ENCODE assay signal across 12 mouse cellular contexts in the genomic region with DNA sequence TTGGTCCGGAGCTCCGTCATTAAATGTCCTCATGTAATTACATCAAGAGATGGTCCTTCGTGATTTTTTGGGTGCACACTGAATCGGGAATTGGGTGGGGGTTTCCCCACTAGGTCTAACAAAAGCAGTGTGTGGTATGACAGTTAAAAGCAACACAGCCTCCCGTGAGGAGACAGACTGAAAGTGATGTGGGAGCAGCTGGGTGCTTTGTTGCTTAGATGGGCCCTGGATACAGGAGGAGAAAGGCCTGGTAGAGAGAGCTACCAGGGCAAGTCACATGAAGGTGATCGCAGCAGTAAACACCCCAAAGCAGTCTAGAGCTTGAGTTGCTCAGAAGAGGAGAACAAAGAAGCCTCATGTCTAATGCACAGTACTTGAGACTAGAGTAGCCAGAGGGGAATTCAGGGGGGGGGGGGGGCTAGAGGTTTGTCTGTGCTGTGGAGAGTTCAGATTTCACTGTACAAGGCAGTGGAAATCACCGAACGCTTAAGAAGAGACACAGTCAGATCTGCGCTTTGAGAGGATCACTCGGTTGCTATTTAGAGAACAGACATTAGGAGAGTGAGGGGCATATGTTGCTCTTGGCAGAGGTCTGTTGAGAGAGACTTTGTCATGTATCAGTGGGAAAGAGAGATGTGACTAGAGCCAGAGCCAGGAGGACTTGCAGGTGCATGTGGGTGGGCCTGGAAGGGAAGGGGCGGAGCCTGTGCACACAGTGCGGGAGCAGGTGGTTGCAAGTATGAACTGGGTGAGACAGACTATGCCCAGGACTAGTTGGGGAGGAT. TPM values are rescaled to one million over a fixed set of nuclear protein-coding genes. Genes with fewer than 3 reads are reported as not detected.
DNase-seq lines count a peak whose midpoint lies in the region; ATAC-seq lines count a peak whose summit lies in the region.
"Had no signal": no experiment of that assay in that cellular context is flagged by ENCODE, and none has a peak within 500 bp of the region (broad histone marks: within the 10 kb centered on the region; RNA-seq: fewer than 3 reads in every experiment).

No protein-coding gene starts in this region.

- intact Hi-C loops in left cerebral cortex, postnatal 10 days (cut with DNase I): no loop called here

- no peak overlapping the region for H3K9ac ChIP-seq in hindbrain, embryonic 12.5 days
- no peak overlapping the region for H3K9ac ChIP-seq in neural tube, embryonic 14.5 days (replicated peaks; ENCODE audit: low read depth, low read length)

- no peak for DNase-seq in hindbrain, embryonic 10.5 days (ENCODE audit: low spot score)
- peak; percentile 91 for DNase-seq in A20 (ENCODE audit: low read depth, low spot score)
- DNase-seq in ES-CJ7 (ENCODE audit: low read depth, low spot score): peak; percentile 11
- DNase-seq in left cerebral cortex, postnatal 10 days (ENCODE audit: extremely low spot score in 1 of 2, low spot score in 2 of 2): no peak
- no peak for DNase-seq in ovary, postnatal 10 days (ENCODE audit: low spot score)
- DNase-seq in urinary bladder, adult 18-20 months (ENCODE audit: low spot score in 2 of 2): no peak
- DNase-seq: cerebellum, adult 11-12 months; liver; right cerebral cortex, postnatal 14 days had no signal

- H3K27ac ChIP-seq in hindbrain, embryonic 10.5 days: 0 out of 2 replicates have a peak overlapping the region, but pooled peaks have one; percentile 23
- no peak overlapping the region for H3K27ac ChIP-seq in hindbrain, embryonic 12.5 days
- H3K27ac ChIP-seq in neural tube, embryonic 14.5 days (ENCODE audit: low read depth, low read length): no peak overlapping the region

- H3K4me1 ChIP-seq in hindbrain, embryonic 10.5 days (replicated peaks): no peaks in the 10 kb centered on the region
- no peaks in the 10 kb centered on the region for H3K4me1 ChIP-seq in hindbrain, embryonic 12.5 days
- no peaks in the 10 kb centered on the region for H3K4me1 ChIP-seq in neural tube, embryonic 14.5 days (ENCODE audit: control insufficient read depth, insufficient read depth, low read length)

- ATAC-seq in hindbrain, embryonic 12.5 days (ENCODE audit: low FRiP score): no peak
- 0 out of 2 replicates have a peak, but pooled peaks have one; percentile 57 for ATAC-seq in neural tube, embryonic 14.5 days (ENCODE audit: low read depth)

- H3K27me3 ChIP-seq in hindbrain, embryonic 10.5 days (ENCODE audit: insufficient read depth, poor library complexity, severe bottlenecking): no peaks in the 10 kb centered on the region
- no peaks in the 10 kb centered on the region for H3K27me3 ChIP-seq in hindbrain, embryonic 12.5 days
- H3K27me3 ChIP-seq in neural tube, embryonic 14.5 days (ENCODE audit: control insufficient read depth, insufficient read depth, low read length): no peaks in the 10 kb centered on the region

- WGBS in hindbrain, embryonic 10.5 days: 93% methylated on average over 12 of the region's 12 CpGs
- 95% methylated on average over 12 of the region's 12 CpGs for WGBS in hindbrain, embryonic 12.5 days
- 96% methylated on average over 12 of the region's 12 CpGs for WGBS in neural tube, embryonic 14.5 days

- no peak overlapping the region for H3K4me3 ChIP-seq in hindbrain, embryonic 10.5 days
- no peak overlapping the region for H3K4me3 ChIP-seq in hindbrain, embryonic 12.5 days
- H3K4me3 ChIP-seq in neural tube, embryonic 14.5 days (ENCODE audit: low read depth, low read length): no peak overlapping the region

- no peak overlapping the region for H3K4me2 ChIP-seq in hindbrain, embryonic 12.5 days (replicated peaks)
- no peak overlapping the region for H3K4me2 ChIP-seq in neural tube, embryonic 14.5 days (ENCODE audit: low read depth, low read length)

- H3K36me3 ChIP-seq in hindbrain, embryonic 10.5 days: peaks cover 50% of the 10 kb centered on the region
- H3K36me3 ChIP-seq in hindbrain, embryonic 12.5 days: peaks cover 45% of the 10 kb centered on the region
- H3K36me3 ChIP-seq in neural tube, embryonic 14.5 days (ENCODE audit: control insufficient read depth, insufficient read depth, low read length): peaks cover 20% of the 10 kb centered on the region; the same call in 1 of the 2 replicates

- no peaks in the 10 kb centered on the region for H3K9me3 ChIP-seq in hindbrain, embryonic 10.5 days
- H3K9me3 ChIP-seq in hindbrain, embryonic 12.5 days (replicated peaks): no peaks in the 10 kb centered on the region; the same call in 1 of the 2 replicates
- H3K9me3 ChIP-seq in neural tube, embryonic 14.5 days (ENCODE audit: control insufficient read depth, low read length): no peaks in the 10 kb centered on the region

RNA-seq across cellular contexts. Expression of gene Stx7, which starts 9.6 kb away (rescaled TPM):
- 63.8 and 87.5 TPM in 2 replicates for polyA plus RNA-seq in hindbrain, embryonic 10.5 days (2016; fragmentation: Nextera tagmentation; extraction: Ambion mirVana)
- polyA plus RNA-seq in hindbrain, embryonic 12.5 days (2016; fragmentation: Nextera tagmentation; extraction: Ambion mirVana): 149 and 158 TPM in 2 replicates
- 310 and 368 TPM in 2 replicates for polyA plus RNA-seq in neural tube, embryonic 14.5 days (2014; fragmentation: Nextera tagmentation; extraction: Ambion mirVana)
- 100 to 1,000 TPM; 190 to 199 TPM for total RNA-seq in left cerebral cortex, postnatal 10 days (2021)

RNA-seq across cellular contexts. Expression of gene Taar9, which starts 49.3 kb away (rescaled TPM):
- 0.41 TPM in 1 of 2 replicates, not detected in the other for polyA plus RNA-seq in hindbrain, embryonic 10.5 days (2016; fragmentation: Nextera tagmentation; extraction: Ambion mirVana)
- polyA plus RNA-seq in hindbrain, embryonic 12.5 days (2016; fragmentation: Nextera tagmentation; extraction: Ambion mirVana): not detected in 2 replicates
- polyA plus RNA-seq in neural tube, embryonic 14.5 days (2014; fragmentation: Nextera tagmentation; extraction: Ambion mirVana): not detected in 2 replicates
- not detected for total RNA-seq in left cerebral cortex, postnatal 10 days (2021)
- total RNA-seq: megakaryocyte, adult 5-6 weeks had no signal

RNA-seq across cellular contexts. Expression of gene Taar8c, which starts 57.0 kb away (rescaled TPM):
- not detected in 2 replicates for polyA plus RNA-seq in hindbrain, embryonic 10.5 days (2016; fragmentation: Nextera tagmentation; extraction: Ambion mirVana)
- not detected in 2 replicates for polyA plus RNA-seq in hindbrain, embryonic 12.5 days (2016; fragmentation: Nextera tagmentation; extraction: Ambion mirVana)
- not detected in 2 replicates for polyA plus RNA-seq in neural tube, embryonic 14.5 days (2014; fragmentation: Nextera tagmentation; extraction: Ambion mirVana)
- total RNA-seq in left cerebral cortex, postnatal 10 days (2021): not detected
- total RNA-seq: megakaryocyte, adult 5-6 weeks had no signal

Comparison
In these comparisons a context has a peak if more than half of its experiments do, and no peak if none do; other contexts are left out.
1. DNase-seq: peak in A20 (single experiment) and ES-CJ7 (single experiment); none in hindbrain, embryonic 10.5 days (single experiment), left cerebral cortex, postnatal 10 days (0 of 2), ovary, postnatal 10 days (single experiment) and urinary bladder, adult 18-20 months (0 of 2).